Mouse (Mus musculus) heart, adult 2 months (tissue): Measurements from ENCODE around the gene Vwa8.

Experiments
- CTCF ChIP-seq: fragments of 200-600 bp; IDR thresholded peaks from 2 replicates; pipeline ENCODE4 v1.8.1; 2022; ENCODE audit warnings: antibody characterized with exemption, mild to moderate bottlenecking, moderate library complexity
- POLR2A ChIP-seq: fragments of 200-500 bp; IDR thresholded peaks from 2 replicates; pipeline ENCODE4 v1.6.1; 2011; ENCODE audit warnings: mild to moderate bottlenecking, low read depth, low read length, control low read depth; ENCODE audit not compliant: insufficient read depth

GRCm38 (mm10) chr14:79243038-79243883, 394.4 kb downstream of the Vwa8 start:
- TF ChIP-seq CTCF (no peak), POLR2A (no peak)
